Mouse (Mus musculus) hindbrain, embryonic 12.5 days (tissue): Measurements from ENCODE around the gene Ltv1. TPM values are rescaled to one million over a fixed set of nuclear protein-coding genes. Genes with fewer than 3 reads are reported as not detected.

ENCODE experiments used
- ATAC-seq: fragments of 200-750 bp; cut with Nextera tagmentation; 2 replicates; pipeline ENCODE4 v1.8.0; 2017; ENCODE audit warnings: moderate TSS enrichment; ENCODE audit not compliant: low FRiP score
- H3K27ac ChIP-seq: fragments of 300-500 bp; sonication (generic); 2 replicates; pipeline ENCODE4 v1.5.1; 2016; ENCODE audit warnings: mild to moderate bottlenecking
- H3K27me3 ChIP-seq: fragments of 300-500 bp; sonication (generic); 2 replicates; pipeline ENCODE4 v1.6.1; 2016; ENCODE audit warnings: mild to moderate bottlenecking
- H3K36me3 ChIP-seq: fragments of 300-500 bp; sonication (generic); 2 replicates; pipeline ENCODE4 v1.6.1; 2016; ENCODE audit warnings: mild to moderate bottlenecking
- H3K4me1 ChIP-seq: fragments of 300-500 bp; sonication (generic); 2 replicates; pipeline ENCODE4 v1.6.1; 2016
- H3K4me2 ChIP-seq: fragments of 300-500 bp; sonication (generic); replicated peaks from 2 replicates; pipeline ENCODE4 v1.6.1; 2016; ENCODE audit warnings: mild to moderate bottlenecking
- H3K4me3 ChIP-seq: fragments of 300-500 bp; sonication (generic); 2 replicates; pipeline ENCODE4 v1.5.1; 2016; ENCODE audit warnings: mild to moderate bottlenecking
- H3K9ac ChIP-seq: fragments of 300-500 bp; sonication (generic); 2 replicates; pipeline ENCODE4 v1.6.1; 2016; ENCODE audit warnings: mild to moderate bottlenecking, moderate library complexity
- H3K9me3 ChIP-seq: fragments of 300-500 bp; sonication (generic); replicated peaks from 2 replicates; pipeline ENCODE4 v1.6.1; 2016; ENCODE audit warnings: mild to moderate bottlenecking
- WGBS: fragments of 180-500 bp; shearing (Covaris S2); methylation state at CpG from one replicate; pipeline ENCODE4 v1.1.7; 2016; 5-methylcytosine and 5-hydroxymethylcytosine counted together
- polyA plus RNA-seq: library from polyadenylated mRNA; unstranded; fragments of >200 nt; fragmentation: Nextera tagmentation; extraction: Ambion mirVana; gene quantifications from 2 replicates; pipeline ENCODE4 v1.2.1, GENCODE M21; 2016

Ltv1 gene
- polyA plus RNA-seq, 1 experiment from 2014 or later = 48.0 TPM

DNA sequence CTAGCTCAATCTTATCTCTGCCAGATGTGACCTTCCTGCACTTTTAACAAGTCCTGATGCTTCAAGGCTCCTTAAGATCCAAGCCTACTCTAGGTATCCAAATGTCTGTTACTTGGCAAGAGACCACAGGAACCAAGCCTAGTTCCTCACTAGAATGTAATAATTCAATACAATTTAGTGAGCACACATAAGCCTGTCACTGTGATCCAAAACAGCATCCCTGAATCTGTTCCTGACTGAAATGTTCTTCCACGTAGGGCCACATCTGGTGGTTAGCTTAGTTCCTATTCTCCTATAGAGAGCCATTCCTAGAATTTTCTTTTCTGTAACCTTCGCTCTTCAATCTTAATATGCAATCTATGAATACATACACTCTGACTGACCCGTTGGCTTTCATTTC is 6.2 kb downstream of the Ltv1 start:
- 89% methylated on average over 3 of the region's 3 CpGs for WGBS
- H3K4me2 ChIP-seq = no peak overlapping the region
- peaks cover 76% of the 10 kb centered on the region for H3K36me3 ChIP-seq
- H3K9ac ChIP-seq = no peak overlapping the region
- H3K27me3 ChIP-seq = no peaks in the 10 kb centered on the region
- no peak overlapping the region for H3K27ac ChIP-seq
- no peak for ATAC-seq
- H3K9me3 ChIP-seq = no peaks in the 10 kb centered on the region
- no peaks in the 10 kb centered on the region for H3K4me1 ChIP-seq
- H3K4me3 ChIP-seq = no peak overlapping the region

DNA sequence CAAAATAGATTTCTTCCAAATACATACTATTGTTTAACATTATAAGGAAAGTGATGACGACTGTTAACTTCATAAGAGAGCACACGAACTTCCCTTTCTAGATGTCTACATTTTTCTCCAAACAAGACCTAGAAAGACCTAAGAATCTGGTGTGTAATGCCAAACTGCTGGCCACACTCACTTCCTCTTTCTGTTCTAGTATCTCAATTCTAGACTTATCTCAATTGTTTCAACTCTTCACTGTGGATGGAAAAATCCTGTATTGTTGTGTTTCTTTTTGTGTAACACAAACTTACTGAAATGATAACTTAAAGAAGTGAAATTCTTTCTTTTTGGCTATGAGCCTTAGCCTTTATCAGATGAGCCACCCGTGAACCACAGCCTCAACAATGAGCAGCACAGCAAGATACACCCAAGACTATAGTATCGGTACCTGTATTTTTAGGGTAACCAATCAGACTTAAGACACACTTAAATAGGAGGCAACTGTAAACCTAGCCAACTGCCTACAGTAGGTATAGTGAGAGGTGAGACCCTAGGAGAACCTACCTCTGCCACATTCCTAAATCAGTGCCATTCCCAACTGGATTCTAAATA is 8.7 kb downstream of the Ltv1 start:
- Histone ChIP-seq H3K4me3 (no peak overlapping the region), H3K27me3 (no peaks in the 10 kb centered on the region), H3K27ac (no peak overlapping the region), H3K4me1 (no peaks in the 10 kb centered on the region), H3K9ac (no peak overlapping the region), H3K4me2 (no peak overlapping the region), H3K36me3 (peaks cover 86% of the 10 kb centered on the region), H3K9me3 (no peaks in the 10 kb centered on the region)
- WGBS = 96% methylated on average over 4 of the region's 4 CpGs
- no peak for ATAC-seq

DNA sequence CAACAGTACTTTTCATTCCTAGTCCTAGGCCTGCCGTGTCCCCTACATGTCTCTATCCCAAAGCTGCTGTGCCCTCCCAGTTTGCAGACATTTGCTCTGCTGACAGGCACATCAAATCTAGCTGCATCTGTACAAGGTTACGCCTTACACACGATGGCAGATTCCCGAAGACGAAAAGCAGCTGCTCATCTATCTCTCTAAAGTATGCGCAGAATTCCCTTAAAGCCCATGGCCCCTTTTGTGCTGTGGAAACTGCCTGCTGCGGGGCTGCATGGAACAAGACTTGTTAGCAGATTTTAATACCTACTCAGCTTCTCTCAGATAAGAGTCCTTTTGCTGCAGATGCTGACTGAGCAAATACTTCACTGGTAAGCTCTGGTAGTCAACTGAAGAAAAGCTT is 12.8 kb downstream of the Ltv1 start:
- H3K36me3 ChIP-seq = peaks cover 82% of the 10 kb centered on the region
- H3K4me3 ChIP-seq = no peak overlapping the region
- no peak for ATAC-seq
- WGBS = 86% methylated on average over 7 of the region's 7 CpGs
- no peaks in the 10 kb centered on the region for H3K9me3 ChIP-seq
- H3K9ac ChIP-seq = no peak overlapping the region
- no peaks in the 10 kb centered on the region for H3K27me3 ChIP-seq
- H3K4me1 ChIP-seq = no peaks in the 10 kb centered on the region
- no peak overlapping the region for H3K27ac ChIP-seq
- H3K4me2 ChIP-seq = no peak overlapping the region

DNA sequence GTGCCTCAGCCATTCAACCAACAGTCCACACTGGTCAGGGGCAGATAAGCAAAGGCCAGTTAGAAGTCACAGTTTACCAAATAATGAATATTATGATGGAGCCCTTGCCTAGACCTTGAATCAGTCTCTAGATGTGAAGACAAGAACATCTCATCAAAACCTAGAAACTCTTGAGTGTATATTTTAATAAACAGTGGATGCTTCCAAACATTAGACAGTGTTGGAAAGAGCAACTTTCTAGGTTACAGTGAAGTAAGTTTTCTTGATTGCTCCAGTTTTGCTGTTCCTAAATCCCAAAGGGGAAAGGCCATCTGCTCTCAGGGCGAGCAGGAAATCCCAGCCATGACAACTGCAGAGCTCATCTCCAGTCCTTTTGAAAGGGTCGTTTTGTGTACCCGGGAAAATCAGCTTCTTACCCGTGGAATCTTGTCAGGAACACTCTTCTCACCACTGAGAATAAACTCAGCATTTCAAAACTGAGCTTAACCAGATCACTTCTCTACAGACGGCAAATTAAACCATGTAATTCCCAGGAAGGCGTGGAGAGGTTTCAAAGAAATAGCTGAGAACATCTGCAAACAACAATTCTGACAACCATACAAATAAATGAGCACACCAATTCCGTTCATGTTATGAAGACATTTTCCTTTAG is 14.9 kb downstream of the Ltv1 start, which contains the start of gene Zc2hc1b:
Gene Zc2hc1b (minus strand): TSS at position 51 of the 652 bp plus-strand sequence.
- WGBS = 70% methylated on average over 7 of the region's 7 CpGs
- H3K27ac ChIP-seq = no peak within 1 kb of the TSS
- H3K4me1 ChIP-seq = no peaks in the 10 kb centered on the region
- H3K9ac ChIP-seq = no peak within 1 kb of the TSS
- H3K9me3 ChIP-seq = no peaks in the 10 kb centered on the region
- H3K4me3 ChIP-seq = no peak within 1 kb of the TSS
- H3K4me2 ChIP-seq = no peak within 1 kb of the TSS
- H3K36me3 ChIP-seq = peaks cover 68% of the 10 kb centered on the region
- no peak for ATAC-seq
- no peaks in the 10 kb centered on the region for H3K27me3 ChIP-seq

DNA sequence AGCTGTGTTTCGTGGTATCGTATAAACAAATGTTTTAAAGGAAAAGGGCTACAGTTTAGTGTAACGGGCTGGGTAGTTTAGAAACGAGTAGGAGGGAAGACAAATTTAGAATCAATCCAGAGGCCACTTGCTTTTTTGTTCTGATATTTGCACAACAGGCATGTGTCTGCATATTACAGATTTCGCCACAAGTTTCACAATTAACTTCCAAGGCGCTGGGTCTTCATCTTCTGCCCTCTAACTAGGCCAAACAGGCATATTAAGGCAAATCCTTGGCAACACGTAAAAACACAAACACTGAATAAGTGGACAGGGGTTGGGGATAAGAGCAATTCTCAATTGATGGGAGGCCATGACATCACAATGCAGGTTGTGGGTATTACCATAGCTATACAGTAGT is 17.1 kb downstream of the Ltv1 start:
- ATAC-seq = no peak
- Histone ChIP-seq H3K9me3 (no peaks in the 10 kb centered on the region), H3K4me1 (peaks cover 6% of the 10 kb centered on the region), H3K27ac (no peak overlapping the region), H3K4me2 (no peak overlapping the region), H3K27me3 (no peaks in the 10 kb centered on the region), H3K36me3 (peaks cover 47% of the 10 kb centered on the region), H3K4me3 (no peak overlapping the region), H3K9ac (no peak overlapping the region)
- 94% methylated on average over 7 of the region's 7 CpGs for whole genome bisulfite sequencing

DNA sequence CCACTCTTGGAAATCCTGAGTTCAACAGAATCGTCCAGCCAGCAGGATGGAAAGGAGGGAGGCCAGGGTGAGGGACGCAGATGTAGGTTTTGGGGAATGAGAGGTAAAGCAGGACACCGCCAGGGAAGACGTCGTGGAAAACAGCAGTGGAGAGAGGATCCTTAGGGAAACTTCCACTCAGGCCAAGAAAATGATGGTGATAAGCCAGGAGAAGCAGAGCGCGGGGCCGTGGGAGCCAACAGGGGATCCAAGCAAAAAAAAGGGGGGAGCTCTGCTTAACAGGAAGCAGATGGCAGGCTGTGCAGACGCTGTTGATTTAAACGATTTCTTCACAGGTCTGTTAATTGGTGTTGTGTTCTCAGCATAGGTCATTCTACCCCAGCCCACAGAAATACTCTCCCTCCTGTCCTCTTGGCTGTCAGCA is 20.2 kb downstream of the Ltv1 start:
- WGBS = 48% methylated on average over 10 of the region's 10 CpGs

DNA sequence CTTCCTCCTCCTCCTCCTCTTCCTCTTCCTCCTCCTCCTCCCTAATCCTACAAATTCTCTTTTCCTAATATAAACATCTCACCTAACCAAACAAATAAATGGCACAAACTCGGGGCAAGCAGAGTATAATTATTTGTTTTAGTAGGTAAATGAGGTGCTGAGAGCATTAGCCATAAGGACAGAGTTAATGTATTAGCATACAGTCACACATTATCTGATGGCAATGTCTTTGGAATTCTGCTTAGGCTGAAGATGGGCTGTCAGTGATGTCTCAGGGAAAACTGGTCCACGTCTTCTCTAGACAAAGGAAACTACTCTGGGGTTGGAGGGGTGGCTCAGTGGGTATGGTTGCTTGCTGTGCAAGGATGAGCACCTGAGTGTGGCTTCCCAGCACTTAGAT is 21.5 kb downstream of the Ltv1 start:
- H3K4me3 ChIP-seq = no peak overlapping the region
- peaks cover 6% of the 10 kb centered on the region; the same call in 1 of the 2 replicates for H3K36me3 ChIP-seq
- H3K27ac ChIP-seq = no peak overlapping the region
- H3K4me2 ChIP-seq = no peak overlapping the region
- H3K4me1 ChIP-seq = peaks cover 8% of the 10 kb centered on the region
- no peak for ATAC-seq
- no peak overlapping the region for H3K9ac ChIP-seq
- WGBS = 67% methylated on average over 2 of the region's 2 CpGs
- no peaks in the 10 kb centered on the region for H3K27me3 ChIP-seq
- H3K9me3 ChIP-seq = no peaks in the 10 kb centered on the region

More for the DNA sequence above, 20.2 kb downstream of the Ltv1 start:
- peaks cover 8% of the 10 kb centered on the region for H3K4me1 ChIP-seq
- H3K4me3 ChIP-seq = no peak overlapping the region
- H3K9ac ChIP-seq = no peak overlapping the region
- H3K27me3 ChIP-seq = no peaks in the 10 kb centered on the region
- H3K36me3 ChIP-seq = peaks cover 19% of the 10 kb centered on the region
- H3K9me3 ChIP-seq = no peaks in the 10 kb centered on the region
- no peak; the same call in 1 of the 2 replicates for ATAC-seq
- no peak overlapping the region for H3K4me2 ChIP-seq
- no peak overlapping the region for H3K27ac ChIP-seq

DNA sequence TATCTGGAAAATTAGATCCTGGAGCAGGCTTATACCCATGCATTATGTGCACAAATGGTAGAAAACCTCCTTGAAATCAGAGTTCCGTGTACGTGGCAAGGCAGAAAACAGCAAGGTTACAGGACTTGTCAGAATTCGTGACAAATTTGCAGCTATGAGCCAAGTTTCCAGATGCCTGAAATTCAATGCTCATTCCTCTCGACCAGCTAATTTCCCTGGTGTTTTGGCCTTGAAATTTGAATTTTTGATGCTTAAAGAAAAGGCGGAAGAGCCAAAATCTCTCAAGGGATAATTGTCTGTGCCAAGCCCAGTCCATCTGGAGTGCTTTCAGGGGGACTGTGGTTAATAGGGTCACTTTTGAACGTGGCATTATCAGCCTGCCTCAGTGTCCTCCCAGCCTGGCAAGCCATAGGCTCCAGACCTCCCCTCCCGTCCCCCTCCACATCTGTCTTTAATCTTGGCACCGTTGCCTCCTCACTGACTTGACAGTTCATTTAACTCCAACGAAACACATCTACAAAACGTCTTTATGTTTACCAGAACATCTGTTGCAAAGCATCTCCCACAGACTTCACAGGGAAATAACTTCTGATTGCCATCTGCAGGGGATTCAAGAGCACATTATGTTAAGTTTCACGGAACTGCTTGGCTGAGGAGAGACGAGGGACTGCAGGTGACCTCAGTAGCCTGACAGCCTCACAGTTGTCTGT is 22.1 kb downstream of the Ltv1 start:
- H3K36me3 ChIP-seq = peaks cover under 1% of the 10 kb centered on the region; the same call in 1 of the 2 replicates
- ATAC-seq = 0 out of 2 replicates have a peak, but pooled peaks have one; percentile 29
- H3K27me3 ChIP-seq = no peaks in the 10 kb centered on the region
- 45% methylated on average over 12 of the region's 12 CpGs for WGBS
- no peak overlapping the region for H3K27ac ChIP-seq
- H3K9ac ChIP-seq = no peak overlapping the region
- H3K9me3 ChIP-seq = no peaks in the 10 kb centered on the region
- H3K4me3 ChIP-seq = no peak overlapping the region
- H3K4me2 ChIP-seq = no peak overlapping the region
- H3K4me1 ChIP-seq = peaks cover 8% of the 10 kb centered on the region

DNA sequence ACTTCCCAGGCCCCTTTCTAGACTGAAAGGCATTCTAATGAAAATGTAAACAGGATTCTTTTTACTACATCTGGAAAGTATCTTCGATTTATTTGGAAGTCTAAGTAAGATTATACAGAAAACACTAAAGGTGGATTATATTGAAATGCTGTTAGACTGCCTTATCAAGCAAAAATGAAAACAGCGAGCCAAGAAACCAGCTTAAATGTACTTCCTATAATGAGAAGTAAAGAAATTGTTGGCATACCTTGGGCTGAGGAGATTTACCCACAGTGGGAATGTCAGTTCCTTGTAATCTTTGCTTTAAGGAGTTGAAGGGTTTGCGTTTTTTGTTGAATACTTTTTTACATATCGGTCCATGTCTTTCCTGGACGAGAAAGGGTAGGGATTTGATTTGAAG is 24.5 kb downstream of the Ltv1 start:
- no peak for ATAC-seq
- no peak overlapping the region for H3K9ac ChIP-seq

DNA sequence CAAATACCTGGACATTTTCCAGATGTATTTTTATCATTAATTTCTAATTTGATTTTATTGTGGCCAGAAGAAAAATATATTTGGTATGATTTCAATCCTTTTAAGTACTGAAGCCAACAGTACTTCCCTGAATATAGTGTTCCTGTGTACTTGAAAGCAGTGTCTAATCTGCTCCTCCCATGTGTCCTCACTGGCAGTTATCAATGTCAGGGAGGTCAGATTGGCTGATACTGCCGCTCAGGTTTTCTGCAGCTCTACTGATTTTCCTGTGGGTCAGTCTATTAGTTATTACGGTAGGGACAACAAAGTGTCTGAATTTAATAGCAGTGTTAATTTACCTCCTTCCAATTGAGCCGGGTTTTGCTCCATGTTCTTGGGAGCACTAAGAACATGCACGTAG is 30.9 kb downstream of the Ltv1 start:
- Histone ChIP-seq H3K9ac (no peak overlapping the region), H3K9me3 (peaks cover 6% of the 10 kb centered on the region; the same call in 1 of the 2 replicates), H3K27me3 (no peaks in the 10 kb centered on the region), H3K27ac (no peak overlapping the region), H3K4me2 (no peak overlapping the region), H3K4me1 (no peaks in the 10 kb centered on the region), H3K36me3 (no peaks in the 10 kb centered on the region), H3K4me3 (no peak overlapping the region)
- 88% methylated on average over 4 of the region's 4 CpGs for WGBS
- ATAC-seq = no peak

More for the DNA sequence above, 24.5 kb downstream of the Ltv1 start:
- H3K36me3 ChIP-seq = no peaks in the 10 kb centered on the region
- H3K27me3 ChIP-seq = no peaks in the 10 kb centered on the region
- H3K27ac ChIP-seq = no peak overlapping the region
- peaks cover 8% of the 10 kb centered on the region for H3K4me1 ChIP-seq
- no peak overlapping the region for H3K4me2 ChIP-seq
- 83% methylated on average over 5 of the region's 5 CpGs for WGBS
- no peak overlapping the region for H3K4me3 ChIP-seq
- peaks cover 6% of the 10 kb centered on the region; the same call in 1 of the 2 replicates for H3K9me3 ChIP-seq

DNA sequence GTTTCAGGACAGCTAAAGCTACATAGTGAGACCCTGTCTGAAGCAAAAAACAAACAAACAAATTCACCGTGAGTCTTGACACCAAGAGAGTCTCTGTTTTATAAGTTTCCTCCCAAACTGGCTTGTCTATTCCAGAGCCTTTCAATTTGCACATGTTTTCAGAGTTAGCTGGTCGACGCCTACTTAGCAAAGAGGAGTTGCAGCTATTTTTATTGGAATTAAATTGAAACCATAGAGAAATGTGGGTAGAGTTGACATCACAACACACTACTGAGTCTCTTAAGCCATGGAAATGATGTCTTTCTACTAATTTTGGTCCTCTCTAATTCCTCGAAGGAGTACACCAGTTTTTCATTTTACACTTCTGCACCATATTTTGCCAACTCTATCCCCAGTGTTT is 32.1 kb downstream of the Ltv1 start:
- H3K4me1 ChIP-seq = no peaks in the 10 kb centered on the region
- no peaks in the 10 kb centered on the region for H3K36me3 ChIP-seq
- no peak overlapping the region for H3K4me2 ChIP-seq
- no peak overlapping the region for H3K4me3 ChIP-seq
- no peaks in the 10 kb centered on the region for H3K27me3 ChIP-seq
- 89% methylated on average over 4 of the region's 4 CpGs for WGBS
- no peak overlapping the region for H3K9ac ChIP-seq
- no peak overlapping the region for H3K27ac ChIP-seq
- peaks cover 6% of the 10 kb centered on the region; the same call in 1 of the 2 replicates for H3K9me3 ChIP-seq
- ATAC-seq = no peak

DNA sequence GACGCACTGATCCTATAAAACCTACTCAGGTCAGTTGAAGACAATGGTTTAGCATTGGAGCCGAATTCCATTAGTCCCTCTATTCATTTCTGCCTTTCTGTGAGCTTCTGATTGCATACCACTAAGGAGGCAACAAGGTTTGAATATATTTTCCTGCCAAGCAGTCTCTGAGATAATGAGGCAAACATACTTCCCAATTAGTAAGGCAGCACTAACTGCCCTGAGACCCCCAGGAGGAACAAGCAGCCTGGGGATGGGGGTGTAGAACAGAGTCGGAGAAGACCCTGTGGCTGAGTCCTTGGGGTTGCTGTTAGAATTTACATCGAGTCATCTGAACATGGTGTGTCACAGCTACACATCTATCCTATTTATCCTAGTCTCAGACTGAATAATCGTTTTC is 37.6 kb downstream of the Ltv1 start:
- Histone ChIP-seq H3K36me3 (no peaks in the 10 kb centered on the region), H3K27ac (no peak overlapping the region), H3K4me3 (no peak overlapping the region), H3K27me3 (no peaks in the 10 kb centered on the region), H3K9me3 (no peaks in the 10 kb centered on the region), H3K4me1 (no peaks in the 10 kb centered on the region), H3K9ac (no peak overlapping the region), H3K4me2 (no peak overlapping the region)
- no peak for ATAC-seq
- 86% methylated on average over 5 of the region's 5 CpGs for WGBS
